Mouse (Mus musculus) midbrain, embryonic 14.5 days (tissue): Measurements from ENCODE around the gene Rcor2. TPM values are rescaled to one million over a fixed set of nuclear protein-coding genes. Genes with fewer than 3 reads are reported as not detected.

Experiments used
- ATAC-seq: fragments of 200-750 bp; cut with Nextera tagmentation; 2 replicates; pipeline ENCODE4 v1.8.0; 2017; ENCODE audit warnings: moderate number of reproducible peaks, moderate library complexity; ENCODE audit not compliant: low FRiP score, low TSS enrichment
- DNase-seq: peaks from one replicate; pipeline ENCODE4 v3.0.0-alpha.2; 2015
- H3K27ac ChIP-seq: fragments of 300-500 bp; sonication (generic); replicated peaks from 2 replicates; pipeline ENCODE4 v1.5.1; 2014; ENCODE audit warnings: mild to moderate bottlenecking, low read depth, low read length, moderate library complexity
- H3K27me3 ChIP-seq: fragments of 300-500 bp; sonication (generic); 2 replicates; pipeline ENCODE4 v1.6.1; 2014; ENCODE audit warnings: low read length, control low read depth, mixed read lengths; ENCODE audit not compliant: control insufficient read depth, insufficient read depth
- H3K36me3 ChIP-seq: fragments of 300-500 bp; sonication (generic); 2 replicates; pipeline ENCODE4 v1.6.1; 2014; ENCODE audit warnings: low read length, control low read depth; ENCODE audit not compliant: control insufficient read depth, insufficient read depth
- H3K4me1 ChIP-seq: fragments of 300-500 bp; sonication (generic); 2 replicates; pipeline ENCODE4 v1.6.1; 2014; ENCODE audit warnings: mild to moderate bottlenecking, antibody characterized with exemption, low read length, control low read depth; ENCODE audit not compliant: control insufficient read depth, insufficient read depth
- H3K4me2 ChIP-seq: fragments of 300-500 bp; sonication (generic); 2 replicates; pipeline ENCODE4 v1.6.1; 2014; ENCODE audit warnings: mild to moderate bottlenecking, low read length, moderate library complexity
- H3K4me3 ChIP-seq: fragments of 300-500 bp; sonication (generic); replicated peaks from 2 replicates; pipeline ENCODE4 v1.5.1; 2014; ENCODE audit warnings: low read depth, low read length
- H3K9ac ChIP-seq: fragments of 300-500 bp; sonication (generic); replicated peaks from 2 replicates; pipeline ENCODE4 v1.6.1; 2014; ENCODE audit warnings: mild to moderate bottlenecking, low read length, moderate library complexity
- H3K9me3 ChIP-seq: fragments of 300-500 bp; sonication (generic); 2 replicates; pipeline ENCODE4 v1.6.1; 2016; ENCODE audit warnings: low read length, control low read depth, mixed read lengths; ENCODE audit not compliant: control insufficient read depth
- WGBS: fragments of 180-500 bp; shearing (Covaris S2); extraction: QIAGEN DNeasy Blood & Tissue Kit; methylation state at CpG from one replicate; pipeline ENCODE4 v1.1.7; 2014; 5-methylcytosine and 5-hydroxymethylcytosine counted together
- polyA plus RNA-seq: library from polyadenylated mRNA; unstranded; fragments of >200 nt; fragmentation: Nextera tagmentation; extraction: Ambion mirVana; gene quantifications from 2 replicates; pipeline ENCODE4 v1.2.1, GENCODE M21; 2014

Gene Rcor2
- polyA plus RNA-seq, 1 experiment from 2014 or later: 23.1 TPM

DNA sequence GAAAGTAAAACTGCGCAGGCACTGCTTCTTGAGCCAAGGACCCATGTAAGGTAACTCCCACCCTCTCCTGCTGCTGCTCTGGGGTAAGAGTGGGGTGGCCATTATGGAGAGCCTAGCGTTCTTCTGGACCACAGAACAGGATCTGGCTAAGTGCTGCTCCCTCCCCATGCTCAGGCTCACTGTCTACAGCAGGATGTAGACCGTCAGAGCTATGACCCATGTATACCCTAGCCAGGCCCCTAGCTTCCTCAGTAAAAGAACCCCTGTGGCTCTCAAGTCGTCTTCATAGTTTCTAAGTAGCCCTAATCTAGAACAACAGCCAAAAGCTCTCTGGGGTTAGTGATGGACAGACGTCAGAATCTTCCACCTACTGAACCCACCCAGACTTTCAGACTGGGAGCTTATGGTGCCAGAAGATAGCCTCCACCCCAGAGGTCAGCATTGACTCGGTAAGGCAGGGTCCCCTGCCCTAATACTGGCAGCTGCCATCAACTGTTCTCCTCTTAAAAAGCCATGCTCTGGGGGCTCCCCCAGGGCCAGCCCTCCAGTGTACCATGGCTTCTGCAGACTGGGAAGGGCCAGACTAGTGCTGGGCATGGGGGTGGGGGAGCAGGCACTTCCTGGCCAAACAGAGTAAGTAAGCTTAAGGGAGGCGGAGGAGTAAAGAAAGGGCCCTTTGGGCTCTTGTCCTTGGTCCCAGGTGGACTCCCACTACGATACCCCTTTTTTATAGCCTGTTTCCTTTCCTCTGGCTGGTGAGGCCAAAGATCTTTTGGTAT is 27.2 kb downstream of the Rcor2 start:
- peaks cover 12% of the 10 kb centered on the region for H3K36me3 ChIP-seq
- H3K9ac ChIP-seq: no peak overlapping the region
- ATAC-seq (no peak), DNase-seq (no peak)
- no peak overlapping the region for H3K27ac ChIP-seq
- no peaks in the 10 kb centered on the region for H3K9me3 ChIP-seq
- 76% methylated on average over 8 of the region's 8 CpGs for WGBS
- H3K4me1 ChIP-seq: peaks cover 2% of the 10 kb centered on the region; the same call in 1 of the 2 replicates
- H3K4me3 ChIP-seq: no peak overlapping the region
- H3K27me3 ChIP-seq: no peaks in the 10 kb centered on the region
- H3K4me2 ChIP-seq: no peak overlapping the region

DNA sequence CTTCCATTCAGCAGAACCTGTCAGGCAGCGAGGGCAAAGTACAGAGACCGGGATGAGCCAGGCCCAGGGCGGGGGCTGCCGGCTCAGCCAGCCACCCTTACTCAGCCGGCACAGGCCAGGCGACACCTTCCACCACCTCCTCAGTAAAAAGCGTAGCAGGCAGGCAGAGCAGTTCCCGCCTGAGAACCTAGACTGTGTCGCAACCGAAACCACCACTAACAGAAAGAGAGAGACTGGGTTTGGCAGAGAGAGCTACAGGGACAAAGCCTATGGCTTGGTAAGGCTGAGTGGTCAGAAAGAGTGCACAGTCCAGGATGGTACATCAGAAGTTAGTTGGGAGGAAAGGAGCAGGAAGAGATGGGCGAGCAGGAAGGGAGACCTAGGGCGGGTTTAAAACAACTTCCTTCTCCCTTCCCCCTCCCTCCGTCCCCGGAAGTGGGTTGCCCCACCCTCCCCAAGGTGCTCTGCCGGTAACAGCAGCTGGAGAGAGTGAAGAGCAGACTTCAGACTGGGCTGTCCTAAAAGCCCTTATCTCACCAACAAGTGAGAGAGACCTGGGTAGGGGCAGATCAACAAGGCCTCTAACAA is 28.0 kb downstream of the Rcor2 start:
- WGBS: 82% methylated on average over 15 of the region's 15 CpGs
- H3K4me1 ChIP-seq: peaks cover 5% of the 10 kb centered on the region; the same call in 1 of the 2 replicates
- no peak overlapping the region for H3K9ac ChIP-seq
- no peak overlapping the region for H3K4me3 ChIP-seq
- no peak for ATAC-seq
- no peaks in the 10 kb centered on the region for H3K9me3 ChIP-seq
- no peak overlapping the region for H3K27ac ChIP-seq
- peaks cover 10% of the 10 kb centered on the region; the same call in 1 of the 2 replicates for H3K36me3 ChIP-seq
- no peaks in the 10 kb centered on the region for H3K27me3 ChIP-seq
- no peak for DNase-seq
- H3K4me2 ChIP-seq: no peak overlapping the region

DNA sequence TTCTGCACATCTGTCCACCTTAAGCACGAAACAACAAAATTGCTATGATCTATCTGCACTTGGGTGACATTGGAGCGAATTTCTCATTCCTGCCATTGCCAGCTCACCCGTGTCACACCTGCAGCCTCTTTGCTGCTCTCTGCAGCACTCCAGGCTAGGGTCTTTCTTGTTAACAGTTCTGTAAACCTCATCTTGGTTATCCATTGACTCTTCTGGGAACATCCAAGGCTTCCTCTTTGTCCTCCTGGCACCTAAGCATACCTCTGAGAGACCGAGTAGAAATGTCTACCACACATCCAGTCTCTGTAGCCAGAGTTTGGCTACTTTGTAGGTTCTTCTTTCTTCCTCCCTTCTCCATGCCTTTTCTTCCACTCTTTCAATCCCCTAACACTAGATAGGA is 28.8 kb downstream of the Rcor2 start:
- DNase-seq (no peak), ATAC-seq (no peak)
- Histone ChIP-seq H3K4me3 (no peak overlapping the region), H3K27ac (no peak overlapping the region), H3K27me3 (no peaks in the 10 kb centered on the region), H3K9ac (no peak overlapping the region), H3K9me3 (no peaks in the 10 kb centered on the region), H3K4me1 (peaks cover 5% of the 10 kb centered on the region; the same call in 1 of the 2 replicates), H3K4me2 (no peak overlapping the region), H3K36me3 (peaks cover 4% of the 10 kb centered on the region; the same call in 1 of the 2 replicates)
- WGBS: 92% methylated on average over 4 of the region's 4 CpGs

DNA sequence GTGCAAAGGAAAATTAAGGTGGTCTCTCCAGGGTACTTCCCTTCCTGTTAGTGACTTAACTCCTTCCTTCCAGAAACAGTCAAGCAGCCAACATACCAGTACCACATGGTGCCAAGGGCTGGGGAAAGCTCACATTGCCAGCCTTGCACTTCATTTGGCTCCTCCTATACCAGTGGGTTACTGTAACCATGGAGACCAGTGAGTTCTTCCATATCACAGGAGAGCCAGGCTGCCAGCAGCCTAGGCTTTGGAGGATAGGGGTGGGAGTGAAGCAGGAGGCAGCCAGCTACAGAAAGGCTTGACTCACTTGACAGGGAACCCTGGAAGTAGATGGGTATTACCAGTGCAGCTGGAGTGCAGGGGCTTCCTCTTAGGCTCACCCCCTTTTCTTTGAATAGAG is 31.9 kb downstream of the Rcor2 start:
- peaks cover 5% of the 10 kb centered on the region; the same call in 1 of the 2 replicates for H3K4me1 ChIP-seq
- H3K9ac ChIP-seq: no peak overlapping the region
- H3K27ac ChIP-seq: no peak overlapping the region
- H3K4me3 ChIP-seq: no peak overlapping the region
- peak; percentile 64 for DNase-seq
- no peaks in the 10 kb centered on the region for H3K9me3 ChIP-seq
- no peak overlapping the region for H3K4me2 ChIP-seq
- ATAC-seq: peak; percentile 68; the same call in 1 of the 2 replicates
- H3K36me3 ChIP-seq: 0 out of 2 replicates have a peak, but pooled peaks cover 4% of the 10 kb centered on the region
- H3K27me3 ChIP-seq: no peaks in the 10 kb centered on the region

DNA sequence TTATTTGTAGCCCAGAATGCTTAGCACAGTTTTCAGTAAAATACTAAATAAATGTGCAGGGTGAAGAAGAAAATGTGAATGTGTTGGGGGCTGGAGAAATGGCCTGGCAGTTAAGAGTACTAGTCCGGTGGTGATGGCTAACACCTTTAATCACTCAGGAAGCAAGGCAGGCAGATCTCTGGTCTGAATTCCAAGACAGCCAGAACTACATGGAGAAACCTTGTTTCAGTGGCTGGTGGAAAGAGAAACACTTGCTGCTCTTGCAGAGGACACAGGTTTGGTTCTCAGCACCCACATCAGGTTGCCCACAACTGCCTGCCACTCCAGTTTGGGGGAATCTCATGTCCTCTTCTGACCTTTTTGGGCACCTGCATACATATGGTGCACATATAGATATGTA is 33.0 kb downstream of the Rcor2 start:
- DNase-seq (no peak), ATAC-seq (no peak)
- H3K4me3 ChIP-seq: no peak overlapping the region
- no peak overlapping the region for H3K9ac ChIP-seq
- H3K36me3 ChIP-seq: 0 out of 2 replicates have a peak, but pooled peaks cover 4% of the 10 kb centered on the region
- H3K9me3 ChIP-seq: no peaks in the 10 kb centered on the region
- H3K27me3 ChIP-seq: no peaks in the 10 kb centered on the region
- peaks cover 5% of the 10 kb centered on the region; the same call in 1 of the 2 replicates for H3K4me1 ChIP-seq
- WGBS: 95% methylated on average over 1 of the region's 1 CpGs
- H3K27ac ChIP-seq: no peak overlapping the region
- H3K4me2 ChIP-seq: no peak overlapping the region

DNA sequence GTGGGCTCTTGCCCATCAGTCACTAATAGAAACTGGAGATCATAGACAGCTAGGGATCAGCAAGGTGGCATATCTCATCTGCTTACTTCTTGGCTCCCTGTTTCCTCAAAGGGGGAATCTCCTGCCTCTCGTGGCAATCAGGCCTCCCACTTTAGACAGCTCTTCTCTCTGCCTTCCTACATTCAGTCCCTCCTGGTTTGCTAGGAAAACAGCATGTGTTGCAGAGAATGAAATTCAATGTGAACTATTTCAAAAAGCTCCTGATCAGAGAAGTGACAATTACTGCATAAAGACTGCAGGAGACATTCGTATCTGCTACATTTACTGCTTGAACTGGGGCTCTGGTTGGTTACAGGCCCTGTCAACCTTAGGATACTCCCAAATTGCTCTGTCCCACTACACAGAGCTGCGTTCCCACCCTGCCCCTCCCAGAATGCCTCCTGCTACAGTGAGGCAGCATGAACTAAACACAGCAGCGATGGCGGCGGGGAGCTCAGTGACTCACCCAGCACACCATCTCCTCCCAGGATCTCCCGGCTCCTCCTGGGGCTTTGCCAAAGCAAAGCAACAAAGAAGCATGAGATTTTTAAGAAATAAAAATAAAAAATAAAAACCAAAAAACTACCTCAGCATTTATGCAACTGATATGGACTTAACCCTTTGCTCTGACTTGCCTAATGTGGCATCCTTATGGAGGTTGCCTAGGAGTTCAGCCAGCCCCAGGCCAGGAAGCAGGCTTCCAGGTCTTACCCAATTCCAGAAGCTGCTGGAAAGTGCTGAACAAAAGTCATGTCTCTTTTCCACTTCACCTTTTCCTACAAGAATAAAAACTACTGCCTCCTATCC is 34.7 kb downstream of the Rcor2 start:
- Histone ChIP-seq H3K4me2 (no peak overlapping the region), H3K4me3 (no peak overlapping the region), H3K27me3 (no peaks in the 10 kb centered on the region), H3K27ac (no peak overlapping the region), H3K4me1 (peaks cover 5% of the 10 kb centered on the region; the same call in 1 of the 2 replicates), H3K9ac (no peak overlapping the region), H3K36me3 (no peaks in the 10 kb centered on the region), H3K9me3 (no peaks in the 10 kb centered on the region)
- WGBS: 91% methylated on average over 7 of the region's 7 CpGs
- ATAC-seq (no peak), DNase-seq (no peak)

DNA sequence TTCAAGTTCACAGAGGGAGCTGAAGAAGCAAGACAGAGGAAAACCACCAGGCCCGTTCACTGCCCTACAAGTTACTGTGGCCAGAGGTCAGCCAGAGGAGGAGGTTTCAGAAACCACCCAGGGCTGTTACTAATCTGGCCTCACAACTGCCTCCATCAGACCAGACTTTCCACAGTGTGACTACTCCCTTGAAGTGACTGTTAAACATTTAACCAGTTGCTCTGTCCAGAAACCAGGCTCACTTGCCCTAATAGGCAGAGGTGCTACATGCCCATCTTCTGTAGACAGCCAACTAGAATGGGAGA is 35.3 kb downstream of the Rcor2 start:
- Histone ChIP-seq H3K27me3 (no peaks in the 10 kb centered on the region), H3K36me3 (no peaks in the 10 kb centered on the region), H3K9me3 (no peaks in the 10 kb centered on the region), H3K4me1 (peaks cover 5% of the 10 kb centered on the region; the same call in 1 of the 2 replicates), H3K27ac (no peak overlapping the region), H3K4me3 (no peak overlapping the region), H3K4me2 (no peak overlapping the region), H3K9ac (no peak overlapping the region)
- no peak for ATAC-seq
- no peak for DNase-seq
- WGBS: 88% methylated on average over 1 of the region's 1 CpGs

DNA sequence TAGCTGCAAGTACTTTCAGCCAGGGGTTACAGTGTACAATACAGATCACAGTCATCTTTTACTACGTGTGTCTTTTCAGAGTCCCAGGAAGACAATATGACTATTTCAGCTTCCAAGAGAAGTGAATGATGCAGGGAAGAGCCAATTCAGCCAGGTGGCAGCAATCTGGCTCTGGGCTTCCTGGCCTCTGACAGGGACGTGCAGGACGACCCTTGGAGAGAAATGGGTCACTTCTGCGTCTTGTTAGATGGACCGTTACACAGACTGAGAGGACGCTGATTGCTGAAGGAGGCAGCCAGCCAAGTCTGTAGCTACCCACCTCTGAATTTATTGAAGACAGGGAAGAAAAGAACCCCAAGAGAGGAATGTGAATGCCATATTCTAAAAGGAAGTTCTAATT is 36.7 kb downstream of the Rcor2 start:
- H3K4me1 ChIP-seq: peaks cover 16% of the 10 kb centered on the region
- 83% methylated on average over 6 of the region's 6 CpGs for WGBS
- no peak overlapping the region for H3K4me3 ChIP-seq
- DNase-seq (no peak), ATAC-seq (no peak)
- no peaks in the 10 kb centered on the region for H3K9me3 ChIP-seq
- no peak overlapping the region for H3K27ac ChIP-seq
- H3K4me2 ChIP-seq: no peak overlapping the region
- no peaks in the 10 kb centered on the region for H3K36me3 ChIP-seq
- H3K9ac ChIP-seq: no peak overlapping the region
- H3K27me3 ChIP-seq: no peaks in the 10 kb centered on the region
